Mouse (Mus musculus) left cerebral cortex, adult 6 months (tissue): ENCODE measurements around the gene Marveld1. TPM values are rescaled to one million over a fixed set of nuclear protein-coding genes. Genes with fewer than 3 reads are reported as not detected.

Experiments used
- long read RNA-seq, 2 experiments: library from polyadenylated mRNA; unstranded; transcript quantifications; one replicate each; pipeline ENCODE4 v2.0.0; 2019 to 2020
- polyA plus RNA-seq: library from polyadenylated mRNA; unstranded; fragments of <200 nt; fragmentation: Nextera tagmentation; gene quantifications from 2 replicates; pipeline ENCODE4 v1.2.3, GENCODE M21; 2021

The Marveld1 gene
- polyA plus RNA-seq = 0.91 and 1.5 TPM in 2 replicates
- long read RNA-seq, experiment 1, partial matches to known transcripts = 0 of 4 reads
- long read RNA-seq, experiment 1, other reads (novel, unspliced or antisense) = 0 of 4 reads
- long read RNA-seq, experiment 2, partial matches to known transcripts = 0 of 2 reads
- long read RNA-seq, experiment 2, other reads (novel, unspliced or antisense) = 0 of 2 reads

GRCm38 (mm10) chr19:42147170-42147768 lies at the start of gene Marveld1:
Gene Marveld1, plus strand, starts transcription at chr19:42147400.

DNA sequence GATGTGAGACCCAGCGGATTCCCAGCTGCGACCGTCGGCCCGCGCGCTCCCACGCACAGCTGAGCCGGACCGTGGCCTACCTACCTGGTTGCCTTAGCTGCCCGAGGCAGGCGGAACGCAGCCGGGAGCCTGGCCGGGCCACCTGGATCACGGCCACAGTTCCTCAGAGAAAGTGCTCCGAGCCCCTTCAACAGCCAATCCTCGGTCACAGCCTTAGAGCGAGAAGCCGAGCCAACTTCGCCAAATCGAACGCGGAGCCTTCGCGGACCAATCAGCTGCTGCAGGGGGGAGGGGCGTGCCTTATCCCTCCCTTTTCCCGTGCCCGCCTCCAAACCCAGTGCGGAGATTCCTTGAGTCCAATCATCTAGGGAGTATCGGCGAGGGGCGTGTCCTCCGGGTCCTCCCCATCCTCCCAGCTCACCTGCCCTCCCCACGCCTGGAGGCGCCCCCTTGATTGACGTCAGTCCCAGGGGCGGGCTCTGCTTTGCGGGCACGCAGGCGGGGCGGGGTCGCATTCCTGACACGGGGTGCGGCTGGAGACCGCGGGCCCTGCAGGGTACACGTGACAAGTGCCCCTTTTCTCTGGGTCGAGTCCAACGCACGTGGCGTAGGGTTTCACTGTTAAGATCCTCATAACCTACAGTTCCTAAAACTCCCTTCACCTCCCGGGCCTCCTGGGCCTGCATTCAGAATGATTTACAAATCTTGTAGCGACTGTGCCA lies 18.3 kb upstream of the Marveld1 start, which contains the start of gene Avpi1:
Gene Avpi1, minus strand, starts transcription at position 273 of the 722 bp plus-strand sequence.

DNA sequence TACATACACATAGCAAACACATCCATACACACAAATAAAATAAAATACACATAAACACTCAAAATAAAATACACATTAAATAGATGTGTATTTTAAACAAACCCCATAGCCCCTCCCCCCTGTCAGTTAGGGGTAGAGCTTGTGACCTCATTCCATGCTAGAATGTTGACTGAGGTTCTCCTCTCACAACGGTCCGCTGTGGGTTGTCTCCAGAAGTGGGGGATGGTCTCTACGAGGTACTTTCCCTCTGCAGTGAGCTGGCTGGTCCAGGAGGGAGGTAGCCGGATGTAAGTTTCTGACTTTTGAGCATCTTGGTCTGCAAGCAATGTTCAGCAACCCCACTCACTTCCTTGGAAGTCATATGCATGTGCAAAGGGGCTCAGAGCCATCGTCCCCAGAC lies 16.6 kb downstream of the Marveld1 start, which contains the start of gene Zfyve27:
Gene Zfyve27, plus strand, starts transcription at position 188 of the 400 bp plus-strand sequence.

Other genes starting within 250 kb of the Marveld1 start
- 796 and 831 TPM in 2 replicates for gene Pgam1, start 235.5 kb upstream of the Marveld1 start, polyA plus RNA-seq
- gene Exosc1, start 214.0 kb upstream of the Marveld1 start, polyA plus RNA-seq = 47.8 and 54.7 TPM in 2 replicates
- 33.6 and 40.0 TPM in 2 replicates for gene Zdhhc16, start 213.9 kb upstream of the Marveld1 start, polyA plus RNA-seq
- 7.5 and 9.4 TPM in 2 replicates for gene Mms19, start 166.2 kb upstream of the Marveld1 start, polyA plus RNA-seq
- gene Ubtd1, start 165.6 kb upstream of the Marveld1 start, polyA plus RNA-seq = 4.6 and 7.3 TPM in 2 replicates
- gene Ankrd2, start 111.4 kb upstream of the Marveld1 start, polyA plus RNA-seq = 0.73 and 0.74 TPM in 2 replicates
- 0.40 and 0.59 TPM in 2 replicates for gene Hoga1, start 101.8 kb upstream of the Marveld1 start, polyA plus RNA-seq
- gene 4933411K16Rik, start 95.2 kb upstream of the Marveld1 start, polyA plus RNA-seq = not detected in 2 replicates
- 54.3 and 60.6 TPM in 2 replicates for gene Morn4, start 61.0 kb upstream of the Marveld1 start, polyA plus RNA-seq
- 9.2 and 12.7 TPM in 2 replicates for gene Pi4k2a, start 56.9 kb upstream of the Marveld1 start, polyA plus RNA-seq
- 87.6 and 90.4 TPM in 2 replicates for gene Avpi1, start 18.3 kb upstream of the Marveld1 start, polyA plus RNA-seq
- gene Zfyve27, start 16.6 kb downstream of the Marveld1 start, polyA plus RNA-seq = 13.5 and 20.6 TPM in 2 replicates
- gene Sfrp5, start 54.9 kb downstream of the Marveld1 start, polyA plus RNA-seq = 0.63 and 0.94 TPM in 2 replicates
- 179 and 197 TPM in 2 replicates for gene Golga7b, start 100.2 kb downstream of the Marveld1 start, polyA plus RNA-seq